Mouse (Mus musculus): ENCODE data around the gene Gtsf1l.
A peak's percentile ranks its signal among the peaks of the same experiment; 100 is the strongest.
"Not testable (repeated sequence)": the region's sequence is repeated elsewhere in the genome, so short reads cannot be mapped to it uniquely, and the experiment has no call there.

Gene Gtsf1l

GRCm38 (mm10) chr2:163086561-163086960 lies 1.1 kb downstream of the Gtsf1l start:
- no peak for DNase-seq (ENCODE audit: low spot score in 2 of 2)

- no peak for DNase-seq (ENCODE audit: low spot score in 2 of 2)
Observed at GRCm38 (mm10) chr2:163085047-163085446, 2.6 kb downstream of the Gtsf1l start.

- no peak for DNase-seq (ENCODE audit: low spot score in 2 of 2)
Observed at GRCm38 (mm10) chr2:163084519-163084918, 3.1 kb downstream of the Gtsf1l start.

GRCm38 (mm10) chr2:163082591-163082990 lies 5.1 kb downstream of the Gtsf1l start:
- no peak for DNase-seq (ENCODE audit: low spot score in 2 of 2)

GRCm38 (mm10) chr2:163079041-163079440 lies 8.6 kb downstream of the Gtsf1l start:
- DNase-seq (ENCODE audit: low spot score in 2 of 2): no peak

- DNase-seq (ENCODE audit: low spot score in 2 of 2): no peak
Observed at GRCm38 (mm10) chr2:163075234-163075633, 12.4 kb downstream of the Gtsf1l start.

GRCm38 (mm10) chr2:163074808-163075207 lies 12.8 kb downstream of the Gtsf1l start:
- DNase-seq (ENCODE audit: low spot score in 2 of 2): no peak

GRCm38 (mm10) chr2:163074006-163074405 lies 13.6 kb downstream of the Gtsf1l start:
- DNase-seq (ENCODE audit: low spot score in 2 of 2): no peak

- no peak for DNase-seq (ENCODE audit: low spot score in 2 of 2)
Observed at GRCm38 (mm10) chr2:163073023-163073757, 14.5 kb downstream of the Gtsf1l start.

GRCm38 (mm10) chr2:163071590-163071989 lies 16.1 kb downstream of the Gtsf1l start:
- DNase-seq (ENCODE audit: low spot score in 2 of 2): no peak

GRCm38 (mm10) chr2:163070213-163070612 lies 17.4 kb downstream of the Gtsf1l start:
- DNase-seq (ENCODE audit: low spot score in 2 of 2): no peak

GRCm38 (mm10) chr2:163067233-163067632 lies 20.4 kb downstream of the Gtsf1l start:
- no peak for DNase-seq (ENCODE audit: low spot score in 2 of 2)

GRCm38 (mm10) chr2:163066326-163066725 lies 21.3 kb downstream of the Gtsf1l start:
- no peak for DNase-seq (ENCODE audit: low spot score in 2 of 2)

GRCm38 (mm10) chr2:163062119-163062508 lies 25.5 kb downstream of the Gtsf1l start:
- no peak for DNase-seq (ENCODE audit: low spot score in 2 of 2)

GRCm38 (mm10) chr2:163061203-163062118 lies 26.2 kb downstream of the Gtsf1l start:
- DNase-seq (ENCODE audit: low spot score in 2 of 2): no peak

- no peak for DNase-seq (ENCODE audit: low spot score in 2 of 2)
Observed at GRCm38 (mm10) chr2:163060630-163061029, 27.0 kb downstream of the Gtsf1l start.

- DNase-seq (ENCODE audit: low spot score in 2 of 2): not testable (repeated sequence)
Observed at GRCm38 (mm10) chr2:163058981-163059380, 28.7 kb downstream of the Gtsf1l start.

- no peak for DNase-seq (ENCODE audit: low spot score in 2 of 2)
Observed at GRCm38 (mm10) chr2:163056584-163056983, 31.1 kb downstream of the Gtsf1l start.

- no peak for DNase-seq (ENCODE audit: low spot score in 2 of 2)
Observed at GRCm38 (mm10) chr2:163055715-163056114, 31.9 kb downstream of the Gtsf1l start.

- peak; percentile 7 to 16 for DNase-seq (ENCODE audit: low spot score in 2 of 2)
Observed at GRCm38 (mm10) chr2:163054891-163055494, 32.7 kb downstream of the Gtsf1l start.

- peak; percentile 89 to 92 for DNase-seq (ENCODE audit: low spot score in 2 of 2)
Observed at GRCm38 (mm10) chr2:163054335-163054840, 33.3 kb downstream of the Gtsf1l start, which contains the start of gene Mybl2. Gene Mybl2 (plus strand): TSS chr2:163054687.

- DNase-seq (ENCODE audit: low spot score in 2 of 2): no peak
Observed at GRCm38 (mm10) chr2:163052826-163053225, 34.8 kb downstream of the Gtsf1l start.

Measured in thymus, postnatal 10 days (tissue).